Mouse (Mus musculus) lung, postnatal 0 days (tissue): Measurements from ENCODE around the gene Zdhhc13. TPM values are rescaled to one million over a fixed set of nuclear protein-coding genes. Genes with fewer than 3 reads are reported as not detected.

Experiments
- ATAC-seq: fragments of 200-750 bp; cut with Nextera tagmentation; 2 replicates; pipeline ENCODE4 v1.8.0; 2017; ENCODE audit warnings: moderate library complexity
- DNase-seq: peaks from one replicate; pipeline ENCODE4 v3.0.0-alpha.2; 2016; ENCODE audit warnings: low spot score
- H3K27ac ChIP-seq: fragments of 300-500 bp; sonication (generic); 2 replicates; pipeline ENCODE4 v1.5.1; 2014; ENCODE audit warnings: antibody characterized with exemption, mild to moderate bottlenecking, low read length, mixed read lengths
- H3K27me3 ChIP-seq: fragments of 300-500 bp; sonication (generic); replicated peaks from 2 replicates; pipeline ENCODE4 v1.6.1; 2014; ENCODE audit warnings: low read length, mixed read lengths; ENCODE audit not compliant: insufficient read depth
- H3K36me3 ChIP-seq: fragments of 300-500 bp; sonication (generic); 2 replicates; pipeline ENCODE4 v1.6.1; 2014; ENCODE audit warnings: low read length, mixed read lengths; ENCODE audit not compliant: insufficient read depth
- H3K4me1 ChIP-seq: fragments of 300-500 bp; sonication (generic); 2 replicates; pipeline ENCODE4 v1.6.1; 2014; ENCODE audit warnings: antibody characterized with exemption, low read depth, low read length, mixed read lengths; ENCODE audit not compliant: insufficient read depth
- H3K4me2 ChIP-seq: fragments of 300-500 bp; sonication (generic); replicated peaks from 2 replicates; pipeline ENCODE4 v1.6.1; 2014; ENCODE audit warnings: low read depth, mild to moderate bottlenecking, low read length, moderate library complexity, mixed read lengths
- H3K4me3 ChIP-seq: fragments of 300-500 bp; sonication (generic); 2 replicates; pipeline ENCODE4 v1.5.1; 2014; ENCODE audit warnings: low read depth, low read length
- H3K9ac ChIP-seq: fragments of 300-500 bp; sonication (generic); replicated peaks from 2 replicates; pipeline ENCODE4 v1.6.1; 2014; ENCODE audit warnings: low read depth, mild to moderate bottlenecking
- H3K9me3 ChIP-seq: fragments of 300-500 bp; sonication (generic); 2 replicates; pipeline ENCODE4 v1.6.1; 2016; ENCODE audit warnings: low read length, mixed read lengths
- CTCF ChIP-seq: IDR thresholded peaks from 2 replicates; pipeline ENCODE4 v1.5.1; 2016; ENCODE audit warnings: antibody characterized with exemption, mild to moderate bottlenecking
- EP300 ChIP-seq: IDR thresholded peaks from 2 replicates; pipeline ENCODE4 v1.6.1; 2016; ENCODE audit warnings: antibody characterized with exemption, mild to moderate bottlenecking, control low read depth
- WGBS: fragments of 180-500 bp; shearing (Covaris S2); extraction: QIAGEN DNeasy Blood & Tissue Kit; methylation state at CpG from one replicate; pipeline ENCODE4 v1.1.7; 2014; 5-methylcytosine and 5-hydroxymethylcytosine counted together
- polyA plus RNA-seq: library from polyadenylated mRNA; unstranded; fragments of >200 nt; fragmentation: Nextera tagmentation; extraction: Ambion mirVana; gene quantifications from 2 replicates; pipeline ENCODE4 v1.2.1, GENCODE M21; 2015

Zdhhc13 gene
- polyA plus RNA-seq, 1 experiment from 2014 or later = 15.5 TPM

- no peak overlapping the region for H3K9ac ChIP-seq
- TF ChIP-seq CTCF (no peak), EP300 (no peak)
- no peak for ATAC-seq
- no peaks in the 10 kb centered on the region for H3K36me3 ChIP-seq
- no peak overlapping the region for H3K4me2 ChIP-seq
- no peak overlapping the region for H3K4me3 ChIP-seq
- no peak overlapping the region for H3K27ac ChIP-seq
- 87% methylated on average over 12 of the region's 12 CpGs for WGBS
- no peak for DNase-seq
- H3K27me3 ChIP-seq = no peaks in the 10 kb centered on the region
- no peaks in the 10 kb centered on the region for H3K9me3 ChIP-seq
- H3K4me1 ChIP-seq = no peaks in the 10 kb centered on the region
Observed at GRCm38 (mm10) chr7:48834989-48835626, 46.3 kb downstream of the Zdhhc13 start.

- no peaks in the 10 kb centered on the region for H3K4me1 ChIP-seq
- H3K4me2 ChIP-seq = no peak overlapping the region
- no peak overlapping the region for H3K9ac ChIP-seq
- H3K27me3 ChIP-seq = no peaks in the 10 kb centered on the region
- WGBS = 47% methylated on average over 6 of the region's 6 CpGs
- no peaks in the 10 kb centered on the region for H3K9me3 ChIP-seq
- ATAC-seq = no peak
- TF ChIP-seq CTCF (no peak), EP300 (no peak)
- no peak for DNase-seq
- no peak overlapping the region for H3K4me3 ChIP-seq
- H3K36me3 ChIP-seq = no peaks in the 10 kb centered on the region
- H3K27ac ChIP-seq = no peak overlapping the region
Observed at GRCm38 (mm10) chr7:48836949-48837348, 48.1 kb downstream of the Zdhhc13 start.

- WGBS = 48% methylated on average over 2 of the region's 2 CpGs
Observed at GRCm38 (mm10) chr7:48838434-48838833, 49.6 kb downstream of the Zdhhc13 start.

GRCm38 (mm10) chr7:48840545-48840944 is 51.7 kb downstream of the Zdhhc13 start:
- Histone ChIP-seq H3K9me3 (no peaks in the 10 kb centered on the region), H3K27ac (no peak overlapping the region), H3K4me3 (no peak overlapping the region), H3K27me3 (no peaks in the 10 kb centered on the region), H3K4me1 (no peaks in the 10 kb centered on the region), H3K9ac (no peak overlapping the region), H3K4me2 (no peak overlapping the region), H3K36me3 (no peaks in the 10 kb centered on the region)
- ATAC-seq (no peak), DNase-seq (no peak)
- TF ChIP-seq EP300 = no peak
- TF ChIP-seq CTCF = no peak
- 34% methylated on average over 2 of the region's 2 CpGs for WGBS

More at GRCm38 (mm10) chr7:48838434-48838833, 49.6 kb downstream of the Zdhhc13 start:
- DNase-seq (no peak), ATAC-seq (no peak)
- no peak overlapping the region for H3K4me2 ChIP-seq
- H3K27ac ChIP-seq = no peak overlapping the region
- no peaks in the 10 kb centered on the region for H3K9me3 ChIP-seq
- no peaks in the 10 kb centered on the region for H3K27me3 ChIP-seq
- no peaks in the 10 kb centered on the region for H3K4me1 ChIP-seq
- no peak for TF ChIP-seq EP300
- peak; percentile 34; the same call in 1 of the 2 replicates for TF ChIP-seq CTCF
- H3K9ac ChIP-seq = no peak overlapping the region
- H3K4me3 ChIP-seq = no peak overlapping the region
- H3K36me3 ChIP-seq = no peaks in the 10 kb centered on the region

- Histone ChIP-seq H3K27ac (no peak overlapping the region), H3K9ac (no peak overlapping the region), H3K9me3 (no peaks in the 10 kb centered on the region), H3K36me3 (no peaks in the 10 kb centered on the region), H3K4me1 (no peaks in the 10 kb centered on the region), H3K4me2 (no peak overlapping the region), H3K27me3 (no peaks in the 10 kb centered on the region), H3K4me3 (no peak overlapping the region)
- ATAC-seq (no peak), DNase-seq (no peak)
- 66% methylated on average over 4 of the region's 4 CpGs for WGBS
- TF ChIP-seq CTCF = no peak
- TF ChIP-seq EP300 = no peak
Observed at GRCm38 (mm10) chr7:48841538-48841937, 52.7 kb downstream of the Zdhhc13 start.

GRCm38 (mm10) chr7:48842353-48842752 is 53.5 kb downstream of the Zdhhc13 start:
- no peaks in the 10 kb centered on the region for H3K4me1 ChIP-seq
- DNase-seq (no peak), ATAC-seq (no peak)
- H3K27me3 ChIP-seq = no peaks in the 10 kb centered on the region
- TF ChIP-seq EP300 (no peak), CTCF (no peak)
- WGBS = 47% methylated on average over 3 of the region's 3 CpGs
- no peak overlapping the region for H3K4me2 ChIP-seq
- no peak overlapping the region for H3K4me3 ChIP-seq
- no peak overlapping the region for H3K9ac ChIP-seq
- H3K9me3 ChIP-seq = no peaks in the 10 kb centered on the region
- no peaks in the 10 kb centered on the region for H3K36me3 ChIP-seq
- no peak overlapping the region for H3K27ac ChIP-seq
